8 mouse cellular contexts compared by ENCODE assay signal in genomic region chr11:48787455-48788211, GRCm38 (mm10). TPM values are rescaled to one million over a fixed set of nuclear protein-coding genes. Genes with fewer than 3 reads are reported as not detected.
DNase-seq lines count a peak whose midpoint lies in the region; ATAC-seq lines count a peak whose summit lies in the region.

No protein-coding gene starts in this region.

- DNase-seq in cerebellum, postnatal 25 days, result peak; percentile 33 to 54
- no peak for DNase-seq in cerebellum, postnatal 36 days
- peak; percentile 41 for DNase-seq in kidney, postnatal 14 days
- peak; percentile 62 to 74 for DNase-seq in spleen, postnatal 4 days (ENCODE audit: low spot score in 2 of 2)
- DNase-seq in testis, postnatal 10 days (ENCODE audit: low spot score), result no peak

- H3K4me3 ChIP-seq in brown adipose tissue, adult 24 weeks (ENCODE audit: insufficient read depth, low read depth, low read length), result peak overlapping the region; percentile 32; the same call in 1 of the 2 replicates
- peak overlapping the region in 1 of 2 experiments; percentile 39; a peak in 2 of 4 replicates for H3K4me3 ChIP-seq in heart, embryonic 14.5 days (ENCODE audit: control insufficient read depth in 1 of 2, insufficient read depth in 1 of 2, low read depth in 1 of 2, low read length in 2 of 2)
- H3K4me3 ChIP-seq in macrophage (ENCODE audit: inconsistent target), result peak overlapping the region; percentile 29

- peak overlapping the region; percentile 69 for H3K4me2 ChIP-seq in heart, embryonic 14.5 days (ENCODE audit: low read length)

- H3K27me3 ChIP-seq in heart, embryonic 14.5 days (ENCODE audit: control insufficient read depth, insufficient read depth, low read length), result no peaks in the 10 kb centered on the region

- no peaks in the 10 kb centered on the region for H3K4me1 ChIP-seq in brown adipose tissue, adult 24 weeks (ENCODE audit: control insufficient read depth, insufficient read depth, insufficient read length, low read length)
- peaks cover 4 to 9% of the 10 kb centered on the region in 2 experiments; a peak in 3 of 4 replicates for H3K4me1 ChIP-seq in heart, embryonic 14.5 days (ENCODE audit: control insufficient read depth in 2 of 2, insufficient read depth in 2 of 2, low read length in 2 of 2)

- ATAC-seq in heart, embryonic 14.5 days (ENCODE audit: insufficient number of reproducible peaks, insufficient read depth, low FRiP score, low read depth), result no peak

- H3K36me3 ChIP-seq in heart, embryonic 14.5 days (ENCODE audit: control insufficient read depth, insufficient read depth, low read length), result no peaks in the 10 kb centered on the region
- H3K36me3 ChIP-seq in macrophage (ENCODE audit: inconsistent target), result no peaks in the 10 kb centered on the region

- no peaks in the 10 kb centered on the region for H3K79me2 ChIP-seq in macrophage (ENCODE audit: inconsistent target)

- 44% methylated on average over 10 of the region's 10 CpGs for WGBS in heart, embryonic 14.5 days
- 30% methylated on average over 10 of the region's 10 CpGs for WGBS in macrophage (ENCODE audit: missing documents)

- no peaks in the 10 kb centered on the region for H3K9me3 ChIP-seq in heart, embryonic 14.5 days (ENCODE audit: control insufficient read depth, low read length)

- no peak overlapping the region for H3K27ac ChIP-seq in brown adipose tissue, adult 24 weeks (replicated peaks; ENCODE audit: low read depth, low read length)
- H3K27ac ChIP-seq in heart, embryonic 14.5 days (replicated peaks in 1 of 2; ENCODE audit: control insufficient read depth in 1 of 2, insufficient read depth in 1 of 2, low read depth in 2 of 2, low read length in 2 of 2), result no peak overlapping the region; a peak in 1 of 4 replicates
- peak overlapping the region; percentile 78 for H3K27ac ChIP-seq in macrophage

- H3K9ac ChIP-seq in heart, embryonic 14.5 days (ENCODE audit: low read length), result no peak overlapping the region; the same call in 1 of the 2 replicates

RNA-seq across cellular contexts. Expression of gene Rack1, which starts 12.5 kb away (rescaled TPM):
- 405 and 526 TPM in 2 replicates for polyA plus RNA-seq in brown adipose tissue, adult 24 weeks (2012; ENCODE audit: insufficient read depth, insufficient read length, missing spikeins)
- polyA plus RNA-seq in heart, embryonic 14.5 days (2014; fragmentation: Nextera tagmentation; extraction: Ambion mirVana), result 462 and 512 TPM in 2 replicates
- 100 to 1,000 TPM in 23 of 26 experiments, 10 to 100 TPM in 3; 65.6 to 268 (median 152) TPM for total RNA-seq in macrophage (2018; cell fraction: chromatin; rRNA removed)
- total RNA-seq in macrophage (2018; cell fraction: cytosol; rRNA removed), result 100 to 1,000 TPM; 274 to 584 (median 379) TPM
- 100 to 1,000 TPM; 112 to 309 (median 144) TPM for total RNA-seq in macrophage (2018; cell fraction: nucleus; rRNA removed)
- polyA plus RNA-seq in macrophage (2018), result 321 to 741 TPM (median 672 TPM) in 3 replicates

RNA-seq across cellular contexts. Expression of gene Trim41, which starts 29.5 kb away (rescaled TPM):
- 14.0 and 15.5 TPM in 2 replicates for polyA plus RNA-seq in brown adipose tissue, adult 24 weeks (2012; ENCODE audit: insufficient read depth, insufficient read length, missing spikeins)
- polyA plus RNA-seq in heart, embryonic 14.5 days (2014; fragmentation: Nextera tagmentation; extraction: Ambion mirVana), result 3.2 and 3.8 TPM in 2 replicates
- 100 to 1,000 TPM in 17 of 26 experiments, 10 to 100 TPM in 9; 20.6 to 250 (median 130) TPM for total RNA-seq in macrophage (2018; cell fraction: chromatin; rRNA removed)
- total RNA-seq in macrophage (2018; cell fraction: cytosol; rRNA removed), result 10 to 100 TPM; 16.9 to 87.7 (median 65.3) TPM
- 100 to 1,000 TPM in 10 of 26 experiments, 10 to 100 TPM in 16; 25.6 to 136 (median 96.6) TPM for total RNA-seq in macrophage (2018; cell fraction: nucleus; rRNA removed)
- polyA plus RNA-seq in macrophage (2018), result 40.1 to 48.8 TPM (median 47.2 TPM) in 3 replicates

RNA-seq across cellular contexts. Expression of gene Trim7, which starts 38.3 kb away (rescaled TPM):
- 1.4 and 1.5 TPM in 2 replicates for polyA plus RNA-seq in brown adipose tissue, adult 24 weeks (2012; ENCODE audit: insufficient read depth, insufficient read length, missing spikeins)
- 1.4 and 1.5 TPM in 2 replicates for polyA plus RNA-seq in heart, embryonic 14.5 days (2014; fragmentation: Nextera tagmentation; extraction: Ambion mirVana)
- 10 to 100 TPM in 12 of 26 experiments, 1 to 10 TPM in 14; 2.1 to 26.6 (median 9.3) TPM for total RNA-seq in macrophage (2018; cell fraction: chromatin; rRNA removed)
- total RNA-seq in macrophage (2018; cell fraction: cytosol; rRNA removed), result 1 to 10 TPM in 20 of 26 experiments, under 1 TPM in 6; 0.29 to 2.5 (median 1.3) TPM
- 10 to 100 TPM in 3 of 26 experiments, 1 to 10 TPM in 23; 1.7 to 11.6 (median 5.5) TPM for total RNA-seq in macrophage (2018; cell fraction: nucleus; rRNA removed)
- 1.1 to 1.4 TPM (median 1.2 TPM) in 3 replicates for polyA plus RNA-seq in macrophage (2018)

RNA-seq across cellular contexts. Expression of gene Gm12184, which starts 38.8 kb away (rescaled TPM):
- polyA plus RNA-seq in brown adipose tissue, adult 24 weeks (2012; ENCODE audit: insufficient read depth, insufficient read length, missing spikeins), result 14.6 and 26.0 TPM in 2 replicates
- polyA plus RNA-seq in heart, embryonic 14.5 days (2014; fragmentation: Nextera tagmentation; extraction: Ambion mirVana), result 5.7 and 7.0 TPM in 2 replicates
- 1 to 10 TPM in 4 of 26 experiments, under 1 TPM in 1, not detected in 21; 0.98 to 1.4 (median 1.3) TPM for total RNA-seq in macrophage (2018; cell fraction: chromatin; rRNA removed)
- total RNA-seq in macrophage (2018; cell fraction: cytosol; rRNA removed), result 1 to 10 TPM in 21 of 26 experiments, under 1 TPM in 5; 0.47 to 2.3 (median 1.5) TPM
- 1 to 10 TPM in 3 of 26 experiments, under 1 TPM in 10, not detected in 13; 0.40 to 5.6 (median 0.67) TPM for total RNA-seq in macrophage (2018; cell fraction: nucleus; rRNA removed)
- 0.75 to 2.7 TPM (median 1.7 TPM) in 3 replicates for polyA plus RNA-seq in macrophage (2018)

Comparison
In these comparisons a context has a peak if more than half of its experiments do, and no peak if none do; other contexts are left out.
1. DNase-seq: peak in cerebellum, postnatal 25 days (2 of 2), kidney, postnatal 14 days (single experiment) and spleen, postnatal 4 days (2 of 2); none in cerebellum, postnatal 36 days (0 of 2) and testis, postnatal 10 days (single experiment).